Mouse (Mus musculus): ENCODE data around the gene Hap1. TPM values are rescaled to one million over a fixed set of nuclear protein-coding genes. Genes with fewer than 3 reads are reported as not detected.

The Hap1 gene
- total RNA-seq (2014; rRNA removed) (274 and 518 TPM in 2 replicates), polyA plus RNA-seq (2015; fragmentation: Nextera tagmentation; extraction: Ambion mirVana) (131 and 237 TPM in 2 replicates)

DNA sequence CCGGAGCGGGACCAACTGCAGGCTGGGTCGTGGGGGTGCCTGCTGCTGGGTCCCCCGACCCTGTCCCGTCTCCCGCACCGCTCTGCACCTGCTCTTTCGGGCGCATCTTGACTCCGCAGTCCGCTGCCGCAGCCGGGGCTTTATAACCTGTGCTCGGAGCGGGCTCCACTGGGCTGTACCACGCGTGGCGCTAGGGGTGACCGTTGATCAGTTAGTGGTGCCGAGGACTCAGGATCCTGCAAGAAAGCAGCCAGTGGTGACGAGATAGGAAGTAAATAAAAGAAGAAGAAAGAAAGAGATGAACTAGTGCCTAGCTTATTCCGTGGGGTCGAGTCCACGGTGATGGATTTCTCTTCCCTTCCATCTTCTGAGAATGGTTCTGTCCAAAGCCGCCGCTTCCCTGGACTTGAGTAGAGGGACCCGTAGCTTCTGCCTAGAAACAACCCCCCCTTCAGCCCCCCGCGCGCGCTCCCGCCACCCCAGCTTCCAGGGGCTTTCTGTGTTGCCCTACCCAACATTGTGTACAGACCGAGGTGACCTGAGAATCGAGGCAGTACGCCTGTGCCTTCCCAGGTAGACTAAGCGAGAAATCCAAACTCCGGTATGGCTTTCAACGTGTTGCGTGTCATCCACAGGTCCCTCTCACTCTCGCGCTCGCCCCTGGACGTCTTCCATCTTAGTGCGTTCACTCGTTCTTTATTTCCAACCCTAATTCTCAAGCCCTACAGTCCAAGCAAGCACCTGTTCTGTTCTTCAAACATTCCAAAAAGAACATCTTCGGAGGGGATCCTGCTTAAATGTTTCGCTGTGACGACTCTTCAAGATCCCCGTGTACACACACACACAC lies at the start of gene Hap1:
Gene Hap1, minus strand, starts transcription at position 157 of the 847 bp plus-strand sequence.
- Histone ChIP-seq H3K9ac (peak within 1 kb of the TSS; percentile 74), H3K9me3 (ENCODE audit: low read length) (no peaks in the 10 kb centered on the region), H3K4me3 (ENCODE audit: low read depth, low read length) (peak within 1 kb of the TSS; percentile 75), H3K27ac (ENCODE audit: low read depth, low read length) (peak within 1 kb of the TSS; percentile 76), H3K4me2 (ENCODE audit: low read depth) (peak within 1 kb of the TSS; percentile 80), H3K4me1 (ENCODE audit: insufficient read depth) (no peaks in the 10 kb centered on the region), H3K36me3 (ENCODE audit: insufficient read depth) (no peaks in the 10 kb centered on the region), H3K27me3 (ENCODE audit: insufficient read depth, low read length) (no peaks in the 10 kb centered on the region)
- 2% methylated on average over 49 of the region's 49 CpGs for WGBS
- TF ChIP-seq CTCF (IDR thresholded peaks at IDR 0.05; ENCODE audit: low read depth): no peak; the same call in none of the 2 replicates
- DNase-seq: peak; percentile 90
- ATAC-seq: peak; percentile 81

DNA sequence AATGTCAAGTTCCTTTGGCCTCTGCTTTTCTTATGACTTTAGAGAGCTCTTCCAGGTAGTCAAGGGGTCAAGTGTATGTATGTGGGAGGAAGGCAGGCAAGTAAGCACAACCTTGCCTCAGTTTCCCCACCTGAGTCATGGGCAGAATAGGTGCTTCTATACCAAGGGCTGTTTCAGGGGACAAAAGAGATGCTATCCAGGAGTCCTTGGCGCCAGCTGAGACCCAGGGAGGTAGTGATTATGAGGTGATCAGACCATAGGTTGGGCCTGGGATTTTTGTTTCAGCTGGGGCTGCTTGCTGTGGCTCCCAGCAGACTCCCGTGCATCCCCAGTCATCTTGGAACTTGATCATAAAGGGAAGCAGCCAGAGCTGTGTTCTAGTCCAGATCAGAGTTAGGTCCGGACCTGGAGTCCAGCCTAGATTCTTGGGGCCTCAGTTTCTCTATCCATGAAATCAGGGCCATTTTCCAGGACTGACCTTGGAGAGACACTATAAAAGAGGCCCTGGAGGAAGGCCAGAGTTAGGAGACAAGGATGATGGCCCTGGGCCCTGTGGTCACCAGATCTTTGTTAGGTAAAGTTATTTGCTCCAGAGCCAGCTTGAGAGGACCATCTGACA lies 48.6 kb upstream of the Hap1 start:
- H3K9ac ChIP-seq: no peak overlapping the region
- H3K9me3 ChIP-seq (ENCODE audit: low read length): no peaks in the 10 kb centered on the region
- ATAC-seq (no peak), DNase-seq (no peak)
- no peaks in the 10 kb centered on the region for H3K4me1 ChIP-seq (ENCODE audit: insufficient read depth)
- no peaks in the 10 kb centered on the region; the same call in 1 of the 2 replicates for H3K36me3 ChIP-seq (ENCODE audit: insufficient read depth)
- no peak overlapping the region for H3K4me2 ChIP-seq (ENCODE audit: low read depth)
- no peak for TF ChIP-seq CTCF (IDR thresholded peaks at IDR 0.05; ENCODE audit: low read depth)
- no peak overlapping the region for H3K27ac ChIP-seq (ENCODE audit: low read depth, low read length)
- no peak overlapping the region for H3K4me3 ChIP-seq (ENCODE audit: low read depth, low read length)
- H3K27me3 ChIP-seq (ENCODE audit: insufficient read depth, low read length): no peaks in the 10 kb centered on the region
- WGBS: 82% methylated on average over 3 of the region's 3 CpGs

DNA sequence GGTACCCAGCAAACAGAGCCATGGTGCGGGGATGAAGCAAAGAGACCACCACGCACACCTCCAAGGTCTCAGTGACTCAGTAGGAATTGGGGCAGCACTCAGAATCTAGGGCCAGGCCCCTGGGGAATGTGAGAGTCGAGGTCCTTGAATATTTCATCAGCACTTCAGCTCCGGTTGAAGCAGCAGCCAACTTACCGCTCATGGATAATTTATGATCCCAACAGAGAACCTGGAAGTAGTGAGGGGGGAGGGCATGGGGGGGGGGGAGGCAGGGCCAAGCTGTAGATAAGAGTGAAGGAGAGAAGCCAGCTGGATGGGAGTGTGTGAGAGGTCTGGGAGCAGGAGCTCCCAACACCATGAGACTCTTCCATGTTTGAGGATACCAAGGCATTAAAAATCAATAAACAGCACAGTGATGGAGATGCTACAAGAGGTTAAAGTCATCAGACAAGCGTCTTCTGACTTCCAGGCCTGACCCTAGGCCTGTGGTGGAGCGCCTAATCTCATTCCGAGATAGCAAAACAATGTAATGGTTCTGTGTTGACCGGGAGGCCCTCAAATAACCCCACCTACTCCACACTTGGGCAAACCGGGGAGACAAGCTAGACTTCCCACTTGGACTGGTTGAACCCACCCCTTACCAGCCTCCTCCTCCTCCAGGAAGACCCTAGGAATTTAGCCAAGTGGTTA lies 47.7 kb upstream of the Hap1 start:
- no peak for TF ChIP-seq CTCF (IDR thresholded peaks at IDR 0.05; ENCODE audit: low read depth)
- Histone ChIP-seq H3K4me1 (ENCODE audit: insufficient read depth) (no peaks in the 10 kb centered on the region), H3K9ac (no peak overlapping the region), H3K9me3 (ENCODE audit: low read length) (no peaks in the 10 kb centered on the region), H3K27me3 (ENCODE audit: insufficient read depth, low read length) (no peaks in the 10 kb centered on the region), H3K4me2 (ENCODE audit: low read depth) (no peak overlapping the region), H3K36me3 (ENCODE audit: insufficient read depth) (no peaks in the 10 kb centered on the region), H3K4me3 (ENCODE audit: low read depth, low read length) (no peak overlapping the region), H3K27ac (ENCODE audit: low read depth, low read length) (no peak overlapping the region)
- no peak for ATAC-seq
- WGBS: 72% methylated on average over 10 of the region's 10 CpGs
- DNase-seq: no peak

DNA sequence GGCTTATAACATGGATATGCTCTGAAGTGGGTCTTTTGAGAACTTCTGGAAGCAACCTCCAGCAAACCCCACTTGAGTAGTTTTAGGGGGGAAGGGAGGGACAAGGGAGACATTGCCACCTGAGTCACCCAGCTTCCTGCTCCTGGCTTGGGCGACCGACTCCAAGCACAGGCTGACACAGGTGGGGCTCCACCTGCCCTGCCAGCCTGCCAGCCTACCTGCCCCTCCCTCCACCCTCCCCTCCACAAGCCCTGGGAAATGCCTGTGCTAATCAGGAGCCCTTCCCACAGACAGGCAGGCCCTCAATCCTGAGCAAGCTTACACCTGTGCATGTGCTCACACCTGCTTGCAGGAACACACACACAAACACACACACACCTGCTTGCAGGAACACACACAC lies 46.8 kb upstream of the Hap1 start:
- ATAC-seq (no peak), DNase-seq (no peak)
- no peak overlapping the region for H3K9ac ChIP-seq
- no peak overlapping the region for H3K4me3 ChIP-seq (ENCODE audit: low read depth, low read length)
- H3K27ac ChIP-seq (ENCODE audit: low read depth, low read length): no peak overlapping the region
- no peak for TF ChIP-seq CTCF (IDR thresholded peaks at IDR 0.05; ENCODE audit: low read depth)
- H3K4me2 ChIP-seq (ENCODE audit: low read depth): no peak overlapping the region
- H3K9me3 ChIP-seq (ENCODE audit: low read length): no peaks in the 10 kb centered on the region
- no peaks in the 10 kb centered on the region for H3K27me3 ChIP-seq (ENCODE audit: insufficient read depth, low read length)
- no peaks in the 10 kb centered on the region for H3K36me3 ChIP-seq (ENCODE audit: insufficient read depth)
- no peaks in the 10 kb centered on the region for H3K4me1 ChIP-seq (ENCODE audit: insufficient read depth)
- 79% methylated on average over 2 of the region's 2 CpGs for WGBS

DNA sequence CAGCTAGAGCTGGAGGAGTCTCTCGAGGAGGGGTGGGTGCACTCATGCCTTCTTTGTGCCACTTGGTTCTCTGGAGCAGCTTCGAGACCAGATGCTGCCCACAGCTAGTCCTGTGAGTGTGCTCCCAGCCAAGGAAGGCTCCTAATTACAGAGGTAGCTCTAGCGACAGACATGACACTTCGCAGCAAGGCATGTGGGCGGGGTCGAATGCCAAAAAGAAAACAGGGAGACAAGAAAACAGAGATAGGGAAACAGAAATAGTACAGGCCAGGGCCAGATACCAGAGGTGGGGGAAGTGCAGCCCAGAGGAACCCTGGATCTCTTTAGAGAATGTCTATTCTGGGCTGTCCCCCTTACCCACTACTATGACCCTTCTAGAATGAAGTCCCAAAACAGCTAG lies 46.3 kb upstream of the Hap1 start:
- Histone ChIP-seq H3K4me1 (ENCODE audit: insufficient read depth) (no peaks in the 10 kb centered on the region), H3K27ac (ENCODE audit: low read depth, low read length) (no peak overlapping the region), H3K4me3 (ENCODE audit: low read depth, low read length) (no peak overlapping the region), H3K36me3 (ENCODE audit: insufficient read depth) (no peaks in the 10 kb centered on the region), H3K9ac (no peak overlapping the region), H3K27me3 (ENCODE audit: insufficient read depth, low read length) (no peaks in the 10 kb centered on the region), H3K9me3 (ENCODE audit: low read length) (no peaks in the 10 kb centered on the region), H3K4me2 (ENCODE audit: low read depth) (no peak overlapping the region)
- no peak for TF ChIP-seq CTCF (IDR thresholded peaks at IDR 0.05; ENCODE audit: low read depth)
- WGBS: 32% methylated on average over 6 of the region's 6 CpGs
- ATAC-seq (no peak), DNase-seq (no peak)

DNA sequence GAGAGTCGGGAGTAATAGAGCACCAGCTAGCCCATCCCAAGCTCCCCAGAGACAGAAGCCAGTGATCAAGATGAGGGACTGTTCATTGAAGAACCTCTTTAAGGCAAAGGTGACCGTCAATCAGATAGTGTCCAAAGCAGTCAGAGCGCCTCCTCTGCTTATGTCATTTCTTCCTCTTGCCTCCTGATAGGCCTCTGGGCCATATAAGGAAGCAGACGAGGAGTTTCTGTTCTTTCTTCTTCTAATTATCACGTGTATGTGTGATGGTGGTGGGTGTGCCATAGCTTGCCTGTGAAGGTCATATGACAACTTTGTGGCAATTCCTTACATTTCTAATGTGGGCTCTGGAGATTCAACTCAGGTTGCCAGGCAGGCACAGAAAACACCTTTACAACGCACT lies 44.9 kb upstream of the Hap1 start:
- H3K27me3 ChIP-seq (ENCODE audit: insufficient read depth, low read length): no peaks in the 10 kb centered on the region
- H3K4me3 ChIP-seq (ENCODE audit: low read depth, low read length): no peak overlapping the region
- ATAC-seq (no peak), DNase-seq (no peak)
- no peak overlapping the region for H3K27ac ChIP-seq (ENCODE audit: low read depth, low read length)
- H3K9ac ChIP-seq: no peak overlapping the region
- H3K4me2 ChIP-seq (ENCODE audit: low read depth): no peak overlapping the region
- WGBS: 81% methylated on average over 6 of the region's 6 CpGs
- TF ChIP-seq CTCF (IDR thresholded peaks at IDR 0.05; ENCODE audit: low read depth): no peak
- no peaks in the 10 kb centered on the region for H3K9me3 ChIP-seq (ENCODE audit: low read length)
- peaks cover 9% of the 10 kb centered on the region for H3K4me1 ChIP-seq (ENCODE audit: insufficient read depth)
- H3K36me3 ChIP-seq (ENCODE audit: insufficient read depth): no peaks in the 10 kb centered on the region
